Mouse (Mus musculus) forebrain, embryonic 13.5 days (tissue): Measurements from ENCODE around the gene Tma16. TPM values are rescaled to one million over a fixed set of nuclear protein-coding genes. Genes with fewer than 3 reads are reported as not detected.

ENCODE experiments used
- polyA plus RNA-seq: library from polyadenylated mRNA; unstranded; fragments of >200 nt; fragmentation: Nextera tagmentation; extraction: Ambion mirVana; gene quantifications from 2 replicates; pipeline ENCODE4 v1.2.1, GENCODE M21; 2015

Tma16 gene
- polyA plus RNA-seq, 1 experiment from 2014 or later = 11.8 TPM

Other genes with a start within 250 kb of the Tma16 start
- 0.04 TPM in 1 of 2 replicates, not detected in the other for gene Tktl2, start 25.2 kb upstream of the Tma16 start, polyA plus RNA-seq
- 0.23 TPM in 1 of 2 replicates, not detected in the other for gene Npy5r, start 201.6 kb upstream of the Tma16 start, polyA plus RNA-seq
- gene Npy1r, start 210.7 kb upstream of the Tma16 start, polyA plus RNA-seq = 1.4 and 1.8 TPM in 2 replicates